Mouse (Mus musculus): ENCODE results near the gene Trim14.

Gene Trim14

DNA sequence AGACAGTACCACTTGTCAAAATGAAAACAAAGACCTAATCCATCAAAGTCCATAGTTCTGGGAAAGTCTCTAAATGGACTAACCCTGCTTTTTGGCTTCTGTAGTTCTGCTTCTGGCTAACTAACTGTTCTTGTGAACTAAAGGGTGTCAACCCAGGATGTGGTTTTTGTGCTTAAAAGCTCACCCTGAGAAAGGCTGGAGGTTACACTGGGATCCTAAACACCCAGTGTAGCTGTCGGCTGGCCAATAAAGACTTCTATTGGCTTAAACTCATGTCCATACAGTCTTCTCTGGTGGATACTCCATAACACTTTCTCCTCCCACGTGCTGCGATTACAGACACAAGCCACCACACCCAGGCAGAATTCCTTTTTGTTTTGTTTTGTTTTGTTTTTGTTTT lies 9.7 kb downstream of the Trim14 start:
- DNase-seq = no peak

DNA sequence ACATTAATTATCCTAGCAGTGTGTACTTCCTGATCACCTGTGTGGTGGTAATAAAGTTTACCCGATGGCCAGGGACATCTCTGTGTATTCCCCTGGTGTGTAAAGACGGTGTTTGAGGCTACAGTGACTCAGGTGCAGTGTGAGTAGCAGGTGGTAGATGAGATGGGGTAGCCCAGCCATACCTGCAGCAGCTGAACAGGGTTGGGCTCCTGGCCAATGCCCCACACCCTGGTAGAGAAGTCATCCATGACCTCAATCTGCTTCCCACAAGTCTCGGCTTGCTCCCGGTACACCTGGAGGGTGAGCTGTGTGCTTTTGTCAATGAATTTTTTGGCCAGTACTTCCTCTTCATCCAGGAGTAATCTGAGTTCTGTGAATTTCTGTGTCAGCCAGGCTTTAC lies 12.6 kb downstream of the Trim14 start:
- no peak for DNase-seq

DNA sequence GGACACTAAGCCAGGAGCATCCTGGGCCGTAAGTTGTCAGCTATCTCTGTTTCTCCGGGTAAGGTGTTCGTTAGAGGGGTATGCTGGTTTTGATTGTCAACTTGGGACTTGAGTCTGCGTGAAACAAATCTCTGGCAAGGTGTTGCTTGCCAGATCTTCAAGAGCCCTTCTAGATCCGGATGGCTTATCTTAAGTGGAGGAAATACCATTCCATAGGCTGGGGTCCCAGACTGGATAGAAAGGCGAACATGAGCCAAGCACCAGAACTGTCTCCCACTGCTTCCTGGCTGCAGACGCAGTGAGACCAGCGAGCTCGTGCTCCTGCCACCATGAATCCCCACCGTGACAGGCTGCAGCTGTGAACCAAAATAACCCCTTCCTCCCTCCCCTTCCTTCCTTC lies 14.5 kb downstream of the Trim14 start:
- no peak for DNase-seq

DNA sequence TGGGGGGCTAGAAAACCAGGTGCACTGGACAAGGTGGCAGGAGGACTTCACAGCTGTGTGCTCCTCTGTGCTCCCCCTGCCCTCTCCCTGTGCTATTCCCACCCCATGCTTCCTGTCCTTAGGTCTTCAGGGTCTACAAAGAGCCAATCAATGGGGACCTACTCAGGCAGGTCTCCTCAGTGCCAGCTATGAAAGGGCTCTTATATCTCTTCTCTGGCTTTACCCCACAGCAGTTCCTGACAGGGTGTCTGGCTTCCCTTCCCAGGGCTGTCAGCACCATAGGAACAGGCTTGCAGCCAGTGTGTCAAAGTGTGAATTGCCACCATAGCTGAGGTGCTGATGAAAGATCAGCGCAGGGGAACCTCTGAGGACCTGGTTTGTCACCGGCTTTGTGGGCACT lies 15.4 kb downstream of the Trim14 start:
- DNase-seq = no peak

DNA sequence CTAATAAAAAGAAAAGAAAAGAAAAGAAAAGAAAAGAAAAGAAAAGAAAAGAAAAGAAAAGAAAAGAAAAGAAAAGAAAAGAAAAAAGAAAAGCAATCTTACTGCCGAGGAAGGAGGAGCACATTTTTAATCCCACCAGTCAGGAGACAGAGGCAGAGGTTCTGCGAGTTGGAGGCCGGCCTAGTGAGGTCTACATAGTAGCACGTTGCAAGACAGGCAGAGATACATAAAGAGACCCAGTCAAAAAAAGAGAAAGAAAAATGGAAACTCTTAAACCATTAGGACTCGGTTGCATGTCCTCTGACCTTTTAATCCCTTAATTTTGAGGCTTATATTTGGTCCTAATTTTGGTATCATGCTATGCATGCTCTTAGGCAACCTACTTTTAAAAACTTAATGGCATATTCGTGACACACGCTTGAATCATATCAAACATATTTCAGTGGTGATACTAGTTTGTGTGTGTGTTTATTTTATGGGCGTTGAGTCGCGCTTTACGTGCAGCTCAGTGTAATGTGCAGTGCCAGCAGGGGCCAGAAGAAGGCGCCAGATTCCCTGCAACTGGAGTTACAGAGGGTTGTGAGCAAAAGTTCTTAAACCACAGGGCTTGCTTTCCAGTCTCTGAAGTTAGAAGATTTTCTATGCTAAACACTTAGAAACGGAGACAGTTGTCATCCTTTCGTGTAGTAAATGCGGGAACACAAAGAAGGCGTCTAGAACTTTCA lies 28.0 kb downstream of the Trim14 start:
- DNase-seq = peak; percentile 81

DNA sequence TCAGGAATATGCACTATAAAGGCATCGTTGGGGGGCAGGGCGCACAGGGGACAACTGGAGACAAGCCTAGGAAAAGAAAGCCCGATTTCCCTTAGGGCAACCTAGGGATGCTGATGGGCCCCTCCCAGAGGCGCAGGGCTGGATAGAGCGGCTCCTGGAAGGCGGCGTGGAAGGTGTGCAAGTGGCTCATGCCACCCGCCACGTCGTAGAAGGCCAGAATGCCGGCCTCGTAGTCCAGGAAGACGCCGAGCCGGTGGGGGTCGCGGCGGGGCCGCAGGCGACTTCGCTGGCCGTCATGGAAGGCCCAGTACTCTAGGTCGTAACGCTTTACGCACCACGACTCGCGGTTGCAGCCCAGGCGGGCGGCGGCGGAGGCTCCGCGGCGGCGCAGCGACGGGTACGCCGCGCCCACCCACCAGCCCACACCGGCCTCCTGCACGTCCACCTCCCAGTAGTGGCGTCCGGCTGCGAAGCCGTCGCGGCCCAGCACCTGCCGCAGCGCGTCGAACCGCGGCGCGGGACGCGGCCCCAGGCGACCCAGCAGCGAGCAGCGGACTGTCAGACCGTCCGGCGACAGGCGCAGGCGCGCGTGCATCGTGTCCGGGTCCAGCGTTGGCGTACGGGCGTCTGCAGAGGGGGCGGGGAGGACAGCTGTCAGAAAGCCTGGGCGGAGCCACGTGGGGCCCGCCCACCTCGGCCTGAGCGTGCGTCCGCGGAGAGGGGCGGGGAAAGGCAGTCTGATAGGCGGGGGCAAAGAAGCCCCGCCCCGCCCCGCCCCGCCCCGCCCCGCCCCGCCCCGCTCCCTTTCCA lies 28.9 kb downstream of the Trim14 start:
- DNase-seq = peak; percentile 97

DNA sequence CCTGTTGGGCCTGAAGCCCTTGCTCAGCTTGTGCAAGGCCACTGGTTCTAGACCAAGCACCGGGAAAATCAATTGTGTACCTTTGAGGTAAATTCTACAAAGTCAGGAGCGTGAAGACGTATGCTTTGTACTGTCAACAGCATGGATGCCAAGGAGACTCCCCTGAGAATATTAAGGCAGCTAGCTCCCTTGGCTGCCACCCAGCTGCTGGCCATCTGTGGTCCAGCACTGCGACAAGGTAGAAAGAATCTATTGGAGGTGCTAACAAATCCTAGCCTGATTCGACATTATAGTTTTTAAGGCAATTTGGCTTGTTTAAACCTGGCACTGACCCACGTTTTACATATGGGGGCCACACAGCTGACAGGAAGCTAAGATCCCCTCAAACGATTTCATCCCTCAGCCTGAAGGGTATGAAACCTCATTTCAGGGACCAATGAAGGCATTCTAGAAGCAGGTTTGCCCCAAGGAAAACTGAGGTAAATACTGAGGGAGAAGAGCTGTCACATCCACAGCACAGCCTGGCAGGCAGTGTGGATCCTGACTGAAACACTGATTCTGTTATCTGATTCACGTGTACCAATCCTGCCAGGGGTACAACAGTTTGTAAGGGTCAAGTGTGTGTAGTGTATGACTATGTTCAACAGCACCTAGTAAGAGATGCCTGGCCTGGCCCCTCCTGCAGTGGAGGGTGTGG lies 30.4 kb downstream of the Trim14 start:
- no peak for DNase-seq

DNA sequence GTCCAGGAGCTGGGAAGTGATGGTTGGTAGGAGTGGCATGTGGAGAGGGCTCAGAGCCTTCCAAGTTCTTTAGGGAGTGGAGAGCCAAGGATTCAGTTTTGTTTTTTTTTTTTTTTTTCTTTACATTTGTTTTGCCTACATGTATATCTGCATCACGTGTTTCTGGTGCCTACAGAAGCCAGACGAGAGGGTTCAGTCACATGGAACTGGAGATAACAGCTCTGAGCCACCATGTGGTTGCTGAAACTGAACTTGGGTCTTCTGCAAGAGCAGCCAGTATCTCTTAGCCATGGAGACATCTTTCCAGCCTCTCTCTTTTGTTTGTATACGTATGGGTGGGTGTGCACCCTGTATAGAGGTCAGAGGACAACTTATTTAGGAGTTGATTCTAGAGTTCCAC lies 32.1 kb downstream of the Trim14 start:
- DNase-seq = no peak

DNA sequence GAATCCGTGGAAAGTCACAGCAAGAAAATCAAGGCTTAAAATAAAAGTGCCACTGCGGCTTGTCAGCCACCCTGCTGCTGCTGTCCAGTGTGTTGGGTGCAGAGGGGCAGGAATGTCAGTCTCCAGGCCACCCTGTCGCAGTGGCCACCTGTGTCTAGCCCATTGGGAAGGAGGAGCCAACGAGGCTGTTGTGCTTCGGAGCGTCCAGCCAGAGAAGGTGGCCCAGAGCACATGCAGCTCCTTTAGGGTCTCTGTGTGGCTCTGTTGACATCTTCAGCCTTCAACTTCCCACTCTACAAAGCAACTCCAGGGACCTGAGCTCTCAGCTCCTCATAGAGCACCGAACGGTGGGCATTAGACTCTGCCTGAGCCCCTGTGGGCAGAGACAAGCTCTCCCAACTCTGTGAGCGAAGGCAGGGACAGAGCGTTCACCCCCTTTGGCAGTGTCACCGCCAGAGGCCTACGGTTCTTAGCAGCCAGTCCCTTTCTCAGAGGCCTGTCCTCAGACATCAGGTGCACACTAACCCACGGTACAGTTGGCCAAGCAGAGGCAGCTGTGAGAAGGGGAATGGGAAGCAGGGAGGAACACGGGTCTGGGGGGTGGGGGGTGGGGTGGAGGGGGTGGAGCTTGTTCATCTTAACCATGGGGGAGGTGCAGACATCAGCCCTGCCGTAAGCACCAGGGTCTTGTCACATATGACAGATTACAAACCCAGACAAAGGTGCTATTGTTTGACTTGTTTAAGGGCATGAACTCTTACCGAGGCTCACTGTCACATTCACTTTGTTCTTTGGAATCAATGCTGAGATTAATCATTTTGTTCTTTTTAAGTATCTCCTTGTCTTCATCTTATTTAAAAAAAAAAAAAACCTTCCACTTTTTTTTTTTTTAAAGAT lies 33.1 kb downstream of the Trim14 start:
- DNase-seq = no peak

DNA sequence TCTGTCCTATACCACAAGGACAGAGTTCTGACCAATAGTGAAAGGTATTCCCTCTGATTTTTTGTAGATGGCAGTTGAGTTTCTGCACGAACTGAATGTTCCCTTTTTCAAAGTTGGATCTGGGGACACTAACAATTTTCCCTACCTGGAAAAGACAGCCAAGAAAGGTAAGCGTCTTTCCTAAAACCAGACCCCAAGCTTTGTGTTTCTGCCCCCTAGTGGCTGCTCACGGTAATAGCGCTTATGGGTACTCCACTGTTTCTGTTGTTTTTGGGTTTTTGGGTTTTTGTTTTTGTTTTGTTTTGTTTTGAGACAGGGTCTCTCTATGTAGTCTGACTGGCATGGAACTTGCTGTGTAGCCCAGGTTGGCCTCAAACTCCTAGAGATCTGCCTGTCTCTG lies 37.0 kb downstream of the Trim14 start:
- DNase-seq = peak; percentile 51

DNA sequence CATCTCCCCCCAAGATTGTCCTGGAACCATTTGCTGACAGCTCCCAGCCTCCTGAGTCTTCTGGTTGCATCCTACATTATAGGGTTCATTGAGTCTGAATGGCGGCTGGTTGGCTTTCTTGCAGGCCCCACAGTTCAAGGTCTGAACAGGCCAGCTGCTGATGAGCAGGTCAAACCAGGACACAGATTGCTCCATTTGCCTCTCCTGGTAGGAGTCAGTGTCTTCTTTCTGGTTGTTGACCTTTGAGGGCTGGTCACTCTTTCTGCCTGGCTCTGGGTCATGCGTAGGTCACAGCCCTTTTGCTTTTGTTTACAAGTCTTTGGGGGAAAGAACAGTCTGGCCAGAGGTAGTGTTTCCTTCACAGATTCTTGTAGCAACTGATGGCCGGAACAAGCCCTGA lies 37.4 kb downstream of the Trim14 start:
- DNase-seq = no peak

DNA sequence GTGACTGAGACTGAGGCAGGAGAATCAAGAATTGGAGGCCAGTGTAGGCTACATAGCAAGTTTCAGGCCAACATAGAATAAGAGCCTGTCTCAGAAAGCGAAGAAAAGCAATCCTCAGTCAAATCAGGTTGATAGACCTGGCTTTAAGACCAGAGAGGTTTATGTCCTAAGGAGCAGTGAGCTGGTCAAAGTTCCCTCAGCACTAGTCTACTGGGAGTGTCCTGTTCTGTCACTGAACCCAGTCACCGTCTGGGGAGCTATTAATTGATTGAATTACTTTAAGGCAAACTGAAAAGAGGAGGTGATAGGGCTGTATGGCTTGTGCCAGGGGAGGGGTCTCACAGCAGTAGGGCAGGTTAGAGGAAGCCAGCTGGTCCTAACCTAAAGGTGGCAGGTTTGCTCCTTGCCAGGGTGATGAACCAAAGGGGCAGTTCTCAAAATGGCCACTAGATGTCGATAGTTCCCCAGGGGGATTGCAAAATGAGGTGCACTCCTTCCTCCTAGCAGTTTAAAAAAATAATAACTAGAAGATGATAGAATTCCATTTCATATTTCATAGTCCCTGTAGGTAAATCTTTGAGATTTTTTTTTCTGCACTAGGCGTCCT lies 38.6 kb downstream of the Trim14 start:
- peak; percentile 76 for DNase-seq

DNA sequence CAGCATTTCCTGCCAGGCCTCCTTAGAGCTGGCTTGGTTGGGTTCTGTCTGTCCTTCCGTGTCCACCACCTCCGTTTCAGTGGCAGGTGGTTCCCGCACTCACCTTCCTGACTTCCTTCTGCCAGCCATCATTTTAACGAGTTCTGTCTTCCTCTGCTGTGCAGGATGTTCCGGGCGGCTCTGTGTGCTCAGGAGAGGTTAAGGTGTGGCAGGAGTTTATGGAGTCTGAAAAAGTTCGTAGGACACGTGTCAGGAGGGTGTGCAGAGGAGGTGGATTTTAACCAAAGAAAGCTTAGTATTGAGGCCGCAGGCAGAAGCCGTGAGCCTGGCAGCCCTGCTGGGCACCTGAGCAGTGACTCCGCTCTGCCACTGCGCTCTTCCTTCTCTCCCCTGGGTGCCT lies 40.4 kb downstream of the Trim14 start:
- DNase-seq = no peak

DNA sequence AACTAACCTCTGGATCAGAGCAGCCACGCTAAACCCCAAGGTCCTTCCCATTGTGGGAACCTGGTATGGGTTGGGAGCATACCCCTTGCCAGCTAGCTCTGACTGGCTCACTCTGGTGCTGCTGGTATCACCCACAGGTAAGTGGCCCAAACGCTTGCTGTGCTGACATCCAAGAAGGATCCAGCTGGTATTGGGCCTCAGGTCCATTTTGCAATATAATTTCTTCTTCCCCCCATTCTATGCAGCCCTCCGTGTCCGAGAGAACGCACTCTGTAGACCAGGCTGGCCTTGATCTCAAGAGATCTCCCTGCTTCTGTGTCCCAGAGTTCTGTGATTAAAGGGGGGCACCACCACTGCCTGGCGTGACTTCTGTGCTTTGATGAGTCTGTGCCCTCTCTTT lies 42.9 kb downstream of the Trim14 start:
- DNase-seq = no peak

DNA sequence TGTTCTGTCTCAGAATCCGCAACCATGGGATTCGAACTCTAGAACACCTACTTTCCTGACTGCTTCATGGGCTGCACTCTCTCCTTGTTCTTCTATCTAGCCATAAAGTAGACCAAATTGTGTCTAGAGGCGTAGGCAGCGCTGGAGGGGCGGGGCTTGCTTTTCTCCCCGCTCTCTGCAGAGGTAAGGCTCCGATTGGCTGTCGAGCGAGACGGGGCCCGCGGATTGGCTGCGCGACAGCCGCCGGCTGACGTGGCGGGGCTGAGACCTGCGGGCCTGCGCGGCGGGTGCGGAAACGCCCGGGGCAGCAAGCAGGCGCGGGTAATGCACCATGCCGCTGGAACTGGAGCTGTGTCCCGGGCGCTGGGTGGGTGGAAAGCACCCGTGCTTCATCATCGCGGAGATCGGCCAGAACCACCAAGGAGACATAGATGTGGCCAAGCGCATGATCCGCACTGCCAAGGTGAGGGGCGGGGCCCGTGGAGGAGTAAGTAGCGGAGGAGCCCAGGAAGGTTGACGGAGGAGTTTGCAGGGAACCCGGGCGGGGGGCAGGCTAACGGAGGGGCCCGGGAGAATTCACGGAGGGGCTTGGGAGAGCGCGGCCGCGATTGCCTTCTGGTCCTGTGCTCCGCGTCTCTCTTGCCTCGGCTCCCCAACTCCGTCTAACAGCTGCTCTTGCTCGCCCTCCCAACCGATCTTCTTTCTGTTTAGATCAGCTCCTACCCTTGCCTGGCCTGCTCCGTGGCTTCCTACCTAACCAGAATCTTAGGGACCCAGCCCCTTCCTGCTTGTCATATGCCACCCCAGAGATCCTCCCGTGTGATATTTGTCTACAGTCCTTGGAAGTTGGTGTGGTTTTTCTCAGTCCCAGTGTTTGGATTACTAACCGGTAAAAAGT lies 46.7 kb downstream of the Trim14 start, which contains the start of gene Nans:
Gene Nans, plus strand, starts transcription at position 221 of the 898 bp plus-strand sequence.
- DNase-seq = peak; percentile 93

DNA sequence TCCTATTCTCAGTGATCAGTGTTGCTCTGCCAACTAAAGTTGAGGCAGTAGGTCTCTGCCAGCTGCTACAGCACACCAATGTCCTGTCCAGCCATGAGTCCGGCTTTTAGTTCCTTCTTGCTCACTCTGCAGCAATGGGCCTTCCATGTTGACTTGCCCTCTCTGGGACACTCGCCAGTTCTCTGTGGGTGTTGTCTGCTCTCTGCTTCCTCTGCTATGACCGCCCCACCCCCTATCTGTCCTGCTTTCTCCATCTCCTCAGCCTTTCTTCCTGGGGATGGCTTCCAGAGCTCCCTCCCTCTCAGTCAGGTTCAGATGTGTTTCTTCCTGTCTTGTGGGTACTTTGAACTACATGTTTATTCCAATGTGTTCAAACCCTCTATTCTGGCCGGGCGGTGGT lies 48.6 kb downstream of the Trim14 start:
- peak; percentile 57 for DNase-seq

DNA sequence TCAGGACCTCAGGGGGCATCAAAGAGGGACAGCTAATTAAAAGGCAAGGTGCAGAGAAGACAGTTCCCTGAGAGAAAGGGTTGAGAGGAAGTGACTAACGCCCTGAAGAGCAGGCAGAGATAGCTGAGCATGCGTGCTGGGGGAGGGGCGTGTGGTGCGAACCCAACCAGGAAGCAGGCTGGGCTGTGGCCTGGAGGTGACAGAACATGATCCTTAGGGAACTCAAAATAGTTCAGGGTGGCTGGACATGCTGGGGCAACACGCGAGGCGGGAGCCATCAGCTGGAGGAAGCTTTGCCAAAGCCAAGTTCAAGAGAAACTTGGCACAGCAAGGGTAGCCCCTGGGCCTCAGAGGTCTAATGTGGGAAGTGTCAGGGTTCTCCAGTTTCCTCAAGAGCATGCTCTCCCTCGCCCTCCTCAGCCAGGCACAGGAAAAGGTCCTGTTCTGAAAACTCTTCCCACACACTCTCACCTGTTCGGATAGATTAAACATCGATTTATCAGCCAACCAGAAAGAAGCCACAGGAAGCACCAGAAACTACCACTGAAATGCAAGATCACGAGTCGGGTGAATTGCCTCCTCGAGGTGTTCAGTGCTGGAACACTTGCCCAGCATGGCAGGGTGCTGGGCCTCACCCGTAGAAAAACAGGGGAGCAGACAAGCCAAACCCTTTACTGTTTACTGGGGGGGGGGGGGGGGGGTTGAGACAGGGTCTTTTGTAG lies 50.1 kb downstream of the Trim14 start:
- DNase-seq = peak; percentile 65

DNA sequence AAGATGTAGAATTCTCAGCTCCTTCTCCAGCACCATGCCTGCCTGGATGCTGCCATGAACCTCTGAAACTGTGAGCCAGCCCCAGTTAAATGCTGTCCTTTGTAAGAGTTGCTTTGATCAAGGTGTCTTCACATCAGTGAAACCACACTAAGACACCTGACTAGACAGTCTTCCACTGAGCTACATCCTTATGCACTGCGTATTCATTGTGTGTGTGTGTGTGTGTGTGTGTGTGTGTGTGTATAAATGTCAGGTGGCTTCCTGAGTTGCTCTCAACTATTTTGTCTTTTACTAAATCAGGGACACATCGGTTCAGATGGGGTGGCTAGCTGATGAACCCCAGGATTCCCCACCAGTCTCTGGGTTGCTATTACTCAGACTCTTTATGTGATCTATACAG lies 56.9 kb downstream of the Trim14 start:
- DNase-seq = no peak

DNA sequence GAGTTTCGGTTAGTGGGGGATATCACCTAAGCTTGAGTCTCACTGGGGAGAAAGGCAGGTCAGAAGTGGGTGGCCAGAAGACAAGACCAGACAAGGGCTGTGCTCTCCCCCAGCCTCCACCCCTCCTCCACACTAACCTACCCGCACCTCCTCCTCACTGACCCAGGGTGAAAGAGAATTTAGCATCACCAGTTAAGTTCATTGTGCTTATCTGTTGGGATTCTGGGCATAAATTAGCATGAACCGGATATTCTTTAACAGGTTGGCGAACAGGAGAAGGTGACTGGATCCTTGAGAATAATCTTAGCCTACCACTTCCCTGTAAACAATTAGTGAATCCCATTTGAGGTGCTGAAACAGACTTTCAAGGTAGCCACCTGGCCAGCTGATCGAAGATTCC lies 60.8 kb downstream of the Trim14 start:
- DNase-seq = no peak

DNA sequence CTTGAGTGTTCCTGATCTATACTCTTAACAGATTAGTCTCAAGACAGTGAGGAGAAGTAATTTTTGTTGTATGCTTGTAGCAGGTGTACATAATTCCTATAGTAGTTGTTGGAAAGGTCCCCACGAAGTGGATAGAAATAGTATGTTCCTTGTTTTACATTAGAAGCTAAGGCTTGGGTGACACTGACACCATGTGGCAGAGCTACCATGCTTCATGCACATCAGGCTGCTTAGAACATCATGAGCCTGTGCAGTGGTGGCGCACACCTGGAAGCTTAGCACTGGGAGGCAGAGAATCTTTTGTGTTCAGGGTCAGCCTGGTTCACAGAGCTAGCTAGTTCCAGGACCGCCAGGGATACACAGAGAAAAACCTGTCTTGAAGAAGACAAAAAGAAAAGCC lies 70.2 kb downstream of the Trim14 start:
- DNase-seq = no peak

Data from kidney, adult 18-20 months (tissue).